Mouse (Mus musculus) hindlimb bud, embryonic 11.5 days (tissue): ENCODE results near the gene Clec4f.
"Not testable (repeated sequence)": the region's sequence is repeated elsewhere in the genome, so short reads cannot be mapped to it uniquely, and the experiment has no call there.

Experiments used
- DNase-seq: peaks from one replicate; pipeline ENCODE4 v3.0.0-alpha.2; 2012; ENCODE audit warnings: low read depth, low spot score; ENCODE audit errors: extremely low spot score

The Clec4f gene

DNA sequence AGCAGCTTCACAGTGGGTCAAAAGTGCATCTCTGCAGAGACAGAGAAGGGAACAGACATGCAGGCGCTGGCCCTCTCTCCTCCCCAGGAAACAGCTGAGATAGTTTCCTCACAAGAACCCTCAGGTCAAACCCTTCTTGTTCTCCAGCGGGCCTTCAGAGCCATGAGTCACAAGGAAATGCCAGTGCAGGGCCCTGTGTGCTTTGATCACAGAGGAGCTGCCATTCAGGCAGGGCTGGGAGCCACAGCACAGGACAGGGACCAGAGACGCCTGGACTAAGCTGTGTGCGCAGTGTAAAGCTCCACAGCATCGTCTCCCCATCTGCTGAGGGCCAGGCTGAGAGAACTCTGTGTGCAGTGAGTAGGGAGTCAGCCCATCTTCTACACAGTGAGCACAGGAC lies 21.9 kb downstream of the Clec4f start:
- DNase-seq: not testable (repeated sequence)

DNA sequence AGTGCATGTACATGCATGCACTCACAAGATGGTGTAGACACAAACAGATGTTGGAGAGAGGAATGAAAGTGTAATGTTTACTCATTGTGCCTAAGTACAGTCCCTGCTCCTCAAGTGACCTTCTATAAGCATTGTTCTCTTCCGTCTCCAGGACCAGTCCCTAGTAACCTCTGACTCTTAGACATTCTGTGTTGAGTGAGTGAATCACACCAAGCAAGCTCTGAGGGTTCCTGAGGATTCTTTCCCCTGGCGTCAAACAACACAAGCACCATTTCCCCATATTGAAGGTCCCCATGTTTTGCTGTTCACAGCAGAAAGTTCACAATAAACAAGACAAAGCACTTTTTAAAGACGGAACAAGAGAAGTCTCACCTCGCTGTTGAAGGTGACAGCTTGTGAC lies 24.2 kb downstream of the Clec4f start:
- no peak for DNase-seq

DNA sequence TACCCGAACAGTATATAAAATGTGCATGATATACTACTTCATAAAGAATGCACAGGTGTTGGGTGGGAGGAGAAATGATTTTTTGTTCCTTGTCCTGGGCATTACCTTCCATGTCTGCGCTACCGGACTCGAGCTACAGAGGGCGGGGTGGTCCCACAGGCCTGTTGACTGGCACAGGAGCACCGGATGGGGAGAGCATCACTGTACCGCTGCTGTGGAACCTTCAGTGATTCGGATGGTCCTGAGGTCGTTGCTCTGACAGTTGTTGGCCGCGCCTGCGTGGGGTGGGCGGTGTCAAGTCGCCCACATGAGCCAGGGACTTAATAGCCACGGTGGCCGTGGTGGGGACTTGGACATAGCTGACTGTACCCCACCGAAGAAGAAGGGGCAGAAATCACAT lies 29.2 kb downstream of the Clec4f start:
- no peak for DNase-seq

DNA sequence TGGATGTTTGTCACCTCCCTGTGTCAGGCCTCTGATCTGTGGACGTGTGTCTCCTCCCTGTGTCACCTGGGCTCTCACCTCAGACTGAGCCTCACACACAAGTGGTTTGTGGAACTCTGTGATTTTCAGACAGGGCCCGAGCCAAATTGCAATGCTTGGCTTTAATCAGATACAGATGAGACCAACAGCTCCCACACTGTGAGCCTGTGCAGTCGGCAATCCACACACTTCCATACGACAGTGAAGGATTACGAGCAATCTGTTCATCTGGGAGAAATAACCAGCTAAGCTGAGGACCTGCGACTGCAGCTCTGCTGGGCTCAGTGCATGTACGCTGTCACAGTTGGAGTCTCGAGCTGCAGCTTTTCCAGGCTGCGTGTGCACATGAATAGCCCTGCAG lies 36.0 kb downstream of the Clec4f start:
- no peak for DNase-seq

DNA sequence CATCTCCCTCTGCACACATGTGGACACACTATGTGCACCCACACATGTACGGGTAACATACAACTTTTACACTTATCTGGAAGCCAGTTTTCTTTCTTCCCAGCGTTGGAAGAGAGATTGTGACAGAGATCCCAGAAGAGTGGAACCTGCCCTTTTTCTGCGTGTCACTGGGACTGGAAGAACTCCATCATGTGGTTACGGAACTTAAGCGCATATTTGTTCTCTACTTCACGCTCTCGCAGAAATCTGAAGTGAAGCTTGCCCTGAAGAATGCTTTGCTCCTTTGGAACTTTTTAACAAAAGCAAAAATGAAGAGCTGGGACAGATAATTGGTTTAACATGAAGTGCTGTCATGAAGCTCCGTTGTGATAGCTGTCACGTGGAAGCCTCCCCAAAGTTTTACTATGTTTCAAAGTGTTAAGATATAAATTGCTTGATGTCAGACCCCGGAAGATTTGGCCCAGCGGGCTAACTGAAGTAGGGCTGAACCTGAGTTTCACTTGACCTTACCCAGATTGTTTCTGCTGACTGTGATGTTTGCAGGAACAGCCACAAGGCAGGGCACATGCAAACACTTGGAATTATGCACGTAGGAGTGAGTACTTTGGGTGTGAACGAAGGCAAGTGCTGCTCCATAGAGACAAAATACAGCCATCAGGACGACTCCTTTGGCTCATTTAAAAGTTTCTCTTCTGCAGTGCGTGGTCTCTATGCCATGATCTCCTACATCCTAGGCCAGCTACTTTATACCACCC lies 38.2 kb downstream of the Clec4f start:
- DNase-seq: no peak

DNA sequence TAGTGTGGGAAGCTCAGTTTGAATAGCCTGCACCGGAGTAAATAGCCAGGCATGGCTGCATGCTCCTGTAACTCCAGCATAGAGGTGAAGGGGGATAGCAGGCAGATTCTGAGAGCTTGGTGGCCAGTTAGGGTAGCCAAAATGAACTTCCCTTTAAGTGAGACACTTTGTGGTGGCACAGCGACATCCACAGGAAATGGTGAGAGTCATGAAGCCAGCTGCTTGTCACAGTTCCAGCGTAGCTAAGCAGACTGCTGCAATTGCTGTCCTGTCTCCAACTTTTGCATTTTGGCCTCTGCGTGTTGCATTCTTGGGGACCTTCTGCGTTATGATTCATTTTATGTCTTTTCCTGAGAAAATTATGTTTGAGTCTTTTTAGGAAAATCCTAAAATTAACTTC lies 39.5 kb downstream of the Clec4f start:
- no peak for DNase-seq

DNA sequence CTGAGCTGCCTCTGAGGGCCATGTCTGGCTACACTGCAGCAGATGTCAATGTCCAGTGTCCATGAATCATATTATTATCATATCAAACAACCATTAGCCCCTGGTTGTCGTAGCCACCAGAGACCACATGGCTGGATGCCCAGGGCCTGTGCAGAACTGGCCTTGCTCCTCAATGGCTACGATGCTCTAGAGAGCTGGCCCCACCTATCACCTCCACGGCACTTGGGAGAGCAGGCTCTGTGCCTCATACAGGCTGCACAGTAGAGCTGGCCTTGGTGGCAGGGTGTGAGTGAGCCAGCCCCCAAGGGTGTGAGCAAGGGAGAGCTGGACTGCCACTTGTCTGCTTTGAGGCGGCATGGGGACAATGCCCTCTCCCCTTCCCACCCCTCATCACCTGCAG lies 41.5 kb downstream of the Clec4f start:
- no peak for DNase-seq

DNA sequence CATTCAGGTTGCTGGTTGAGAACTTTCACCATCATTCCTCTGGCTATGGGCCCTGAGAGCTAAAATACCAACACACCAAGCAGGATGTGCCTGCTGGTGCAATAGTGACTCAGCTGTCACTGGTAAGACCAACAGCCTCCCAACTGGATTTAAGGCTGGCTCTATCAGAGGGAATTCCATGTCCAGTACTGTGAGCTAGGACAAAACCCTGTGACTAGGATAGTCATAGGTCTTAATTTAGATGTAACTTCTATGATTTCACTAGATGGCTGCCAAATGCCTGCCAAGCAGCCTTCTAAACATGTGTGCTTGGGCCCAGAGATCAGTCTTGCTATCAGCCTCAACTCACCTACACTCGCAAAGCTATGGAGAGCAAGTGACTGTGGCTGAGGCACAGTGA lies 43.0 kb downstream of the Clec4f start:
- no peak for DNase-seq

DNA sequence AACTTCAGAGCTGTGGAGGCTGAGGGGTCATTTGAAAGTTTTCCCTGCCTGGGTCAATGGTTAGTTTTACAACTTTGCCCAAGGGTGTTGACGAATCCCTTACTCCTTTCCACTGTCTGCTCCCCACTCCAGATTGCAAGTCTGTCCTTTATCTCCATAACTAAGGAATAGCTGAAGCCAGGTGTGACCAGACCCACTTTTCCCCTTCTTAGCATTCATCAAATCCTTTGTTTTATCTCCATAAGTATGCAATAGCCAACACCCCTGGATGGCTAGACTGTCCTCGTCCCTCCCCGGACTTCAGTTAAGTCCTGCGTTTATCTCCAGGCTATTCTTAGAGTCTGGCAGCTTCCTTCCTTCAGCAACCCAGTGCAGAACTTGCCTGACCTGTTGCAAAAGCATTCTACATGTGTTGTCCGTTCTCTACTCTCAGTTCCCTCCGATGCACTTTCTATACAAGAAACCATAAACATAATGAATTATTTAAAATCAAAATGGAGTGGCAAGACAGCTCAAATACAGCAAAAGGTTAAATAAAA lies 56.3 kb downstream of the Clec4f start:
- no peak for DNase-seq

DNA sequence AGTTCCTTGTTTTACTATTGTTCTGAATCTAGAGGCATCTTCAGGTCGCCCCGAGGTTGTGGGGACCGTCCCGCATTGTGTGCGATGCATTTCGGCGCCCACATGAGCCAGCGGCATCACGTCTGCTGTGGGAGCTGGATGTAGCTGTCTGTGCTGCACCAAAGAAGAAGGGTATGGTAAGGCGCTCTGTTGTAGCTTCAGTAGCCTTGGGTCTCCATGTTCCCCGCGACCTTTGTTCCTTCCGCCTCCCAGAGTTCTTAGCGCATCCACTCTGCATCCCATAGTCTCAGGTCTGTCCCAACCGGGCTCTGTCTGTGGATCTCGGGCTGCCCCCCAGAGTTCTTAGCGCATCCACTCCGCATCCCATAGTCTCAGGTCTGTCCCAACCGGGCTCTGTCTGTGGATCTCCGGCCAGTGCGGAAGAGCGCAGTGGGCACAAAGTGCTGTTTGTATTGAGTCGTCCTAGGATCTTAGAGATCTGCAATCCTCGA lies 56.9 kb downstream of the Clec4f start:
- no peak for DNase-seq

DNA sequence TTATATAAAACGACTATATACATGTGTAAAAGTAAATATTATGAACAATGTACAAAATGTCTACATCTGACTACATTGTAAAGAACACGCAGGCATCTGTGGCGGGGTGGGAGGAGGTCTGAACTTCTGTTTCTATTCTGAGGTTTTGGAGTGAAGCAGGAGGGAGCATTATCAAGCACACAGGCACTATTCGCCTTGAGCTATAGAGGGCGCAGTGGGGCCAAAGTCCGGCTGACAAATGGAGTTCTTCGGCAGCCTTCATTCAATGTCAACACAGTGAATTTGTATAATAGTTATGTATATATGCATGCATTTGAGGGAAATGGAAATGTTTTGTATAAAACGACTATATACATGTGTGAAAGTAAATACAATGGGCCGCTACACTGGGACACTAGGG lies 57.3 kb downstream of the Clec4f start:
- peak; percentile 6 for DNase-seq

DNA sequence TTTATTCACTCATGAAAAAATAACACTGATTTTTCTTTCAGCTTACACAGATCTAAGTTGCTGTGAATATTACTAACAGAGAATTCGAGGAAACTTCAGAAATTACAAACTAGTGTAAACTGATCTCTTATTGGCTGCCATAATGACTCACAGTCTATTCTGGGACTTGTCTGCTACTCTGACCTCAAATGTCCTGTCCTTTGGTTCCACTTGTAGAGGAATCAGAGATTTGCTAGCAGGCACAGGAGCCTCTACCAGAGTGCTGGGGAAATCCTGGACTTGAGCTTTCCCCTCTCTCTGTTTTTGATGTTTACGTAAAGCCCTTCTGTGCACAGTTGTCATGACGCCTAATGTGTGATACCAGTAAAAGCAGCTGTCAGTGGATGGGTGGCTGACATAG lies 58.0 kb downstream of the Clec4f start:
- no peak for DNase-seq

DNA sequence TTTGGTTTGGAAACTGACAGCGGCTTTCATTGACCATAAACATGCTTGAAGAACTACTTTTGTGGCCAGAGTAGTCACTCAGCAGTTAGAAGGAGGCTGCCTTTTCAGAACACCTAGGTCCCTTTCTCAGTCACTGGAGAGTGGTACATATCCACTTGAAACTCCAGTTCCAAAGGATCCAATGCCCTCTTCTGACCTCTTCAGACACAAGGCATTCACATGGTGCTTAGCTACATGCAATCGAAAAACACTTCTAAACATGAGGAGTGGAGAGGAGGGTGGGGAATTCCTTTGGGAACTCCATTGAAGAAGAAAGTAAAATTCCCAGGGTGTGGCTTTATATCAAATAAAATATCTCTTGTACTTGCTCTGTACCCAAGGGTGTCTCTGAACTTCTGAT lies 61.0 kb downstream of the Clec4f start:
- DNase-seq: no peak
